Mouse (Mus musculus) liver, embryonic 14.5 days (tissue): ENCODE data around the gene Cfap299.

Experiments
- CTCF ChIP-seq: IDR thresholded peaks from 2 replicates; pipeline ENCODE4 v1.5.1; 2016; ENCODE audit warnings: antibody characterized with exemption, low read depth, control low read depth
- EP300 ChIP-seq: IDR thresholded peaks from 2 replicates; pipeline ENCODE4 v1.6.1; 2016; ENCODE audit warnings: antibody characterized with exemption, low read depth

DNA sequence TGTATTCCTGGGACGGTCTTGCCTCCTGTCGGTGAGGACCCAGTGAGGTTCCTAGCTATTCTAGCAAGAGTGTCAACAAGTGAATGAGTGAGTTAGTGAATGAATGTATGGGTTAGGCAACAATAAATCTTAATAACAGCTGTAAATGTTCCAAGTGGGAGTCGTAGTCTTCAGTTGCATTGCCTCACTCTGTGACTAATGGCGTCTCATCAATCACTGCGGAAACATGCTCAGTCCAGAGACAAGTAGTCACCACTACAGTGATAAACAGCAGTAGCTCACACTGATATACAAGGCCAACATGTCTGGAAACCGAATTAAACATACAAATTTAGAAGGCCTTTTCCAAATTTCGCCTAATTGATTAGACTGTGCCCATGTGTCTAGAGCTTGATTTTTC, 187.1 kb downstream of the Cfap299 start:
- TF ChIP-seq CTCF (no peak), EP300 (no peak)
